Mouse (Mus musculus) R1 (cell line): Measurements from ENCODE around the gene Tcp11l2.

Experiments used
- DNase-seq: peaks from one replicate; pipeline ENCODE4 v3.0.0-alpha.2; 2018; ENCODE audit warnings: low read depth, low spot score

The Tcp11l2 gene

DNA sequence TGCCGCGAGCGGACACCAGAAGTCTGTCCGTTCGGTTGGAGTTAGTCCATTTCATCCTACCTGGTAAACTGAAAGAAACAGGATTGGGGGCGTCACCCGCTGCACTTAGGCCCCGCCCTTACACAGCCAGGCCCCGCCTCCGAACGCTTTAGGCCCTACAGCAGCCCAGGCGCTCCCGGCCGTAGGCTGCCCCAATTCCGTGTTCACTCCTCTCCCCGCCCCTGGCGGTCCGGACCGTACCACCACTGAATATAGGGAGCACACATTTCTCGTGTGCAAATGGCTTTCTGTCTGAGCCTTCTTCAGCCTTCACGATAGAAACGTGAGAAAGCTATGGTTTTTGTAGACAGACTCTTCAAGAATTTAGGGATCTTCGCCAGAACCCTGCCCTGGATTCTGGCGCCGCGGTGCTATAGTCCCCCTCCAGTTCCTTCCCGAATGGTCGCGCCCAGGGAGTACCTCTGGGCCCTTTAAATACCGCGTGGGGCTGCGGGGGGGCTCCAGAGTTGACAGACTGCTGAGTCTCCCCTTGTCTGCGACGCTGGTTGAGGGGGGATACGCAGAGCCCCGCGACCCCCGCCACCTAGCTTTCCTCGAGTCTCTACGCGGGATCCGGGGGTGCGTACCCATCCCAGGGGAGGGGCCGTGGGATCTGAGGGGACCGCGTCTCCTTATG is at the start of gene Tcp11l2:
TSS of gene Tcp11l2 (plus strand) at position 232 of the 676 bp plus-strand sequence.
- peak; percentile 97 for DNase-seq

DNA sequence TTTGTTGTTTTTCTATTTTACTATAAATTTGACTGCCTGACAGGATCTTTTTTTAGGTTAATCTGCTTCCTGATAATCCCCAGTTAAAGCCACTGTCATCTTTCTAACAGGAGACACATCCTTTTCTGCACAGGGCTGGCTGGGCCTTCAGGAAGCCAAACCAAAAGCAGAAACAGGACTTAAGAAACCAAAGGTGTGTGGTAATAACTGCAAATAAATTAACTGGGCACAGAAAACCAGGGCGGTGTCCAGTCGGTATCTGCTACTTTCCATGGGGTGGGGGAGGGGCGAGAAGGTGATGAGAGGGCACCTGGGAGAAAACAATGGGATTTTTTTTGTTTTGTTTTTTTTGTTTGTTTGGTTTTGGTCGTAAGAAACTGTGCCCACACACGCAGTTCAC is 49.4 kb upstream of the Tcp11l2 start:
- no peak for DNase-seq

DNA sequence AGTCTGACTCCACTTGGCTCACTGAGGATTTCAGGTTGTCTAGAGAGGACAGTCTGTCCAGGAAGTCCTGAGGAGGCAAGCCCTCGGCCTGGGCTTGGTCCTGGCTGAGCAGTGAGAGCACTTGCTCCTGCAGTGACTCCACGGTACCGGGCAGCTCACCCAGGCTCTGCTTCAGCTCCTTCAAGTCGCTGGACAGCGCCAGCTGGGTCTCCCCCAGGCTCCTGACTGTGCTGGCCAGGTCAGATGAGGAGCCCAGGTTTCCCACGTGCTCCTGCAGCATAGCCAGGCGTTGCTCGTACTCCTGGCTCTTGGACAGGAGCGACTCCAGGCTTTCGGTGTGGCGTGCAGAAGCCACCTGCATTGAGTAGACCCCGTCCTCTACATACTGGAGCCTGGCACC is 48.8 kb upstream of the Tcp11l2 start:
- DNase-seq, result no peak

DNA sequence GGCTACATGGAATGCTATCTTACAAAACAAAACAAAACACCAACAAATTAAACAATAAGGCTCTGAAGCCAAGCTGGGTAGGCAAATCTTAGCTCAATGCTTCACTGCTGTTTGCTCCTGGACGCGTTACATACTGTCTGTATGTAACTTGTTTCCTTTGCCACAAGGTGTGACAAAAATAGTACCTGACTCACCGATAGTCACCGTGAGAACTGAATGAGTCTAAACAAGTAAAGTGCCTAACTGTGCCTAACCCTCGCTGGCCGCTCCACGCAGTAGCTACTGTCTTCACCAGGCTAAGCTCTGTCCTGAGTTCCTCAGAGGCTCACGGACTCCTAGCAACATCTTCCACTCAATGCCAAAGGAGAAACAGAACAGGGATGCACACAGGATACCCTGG is 46.0 kb upstream of the Tcp11l2 start:
- DNase-seq, result no peak

DNA sequence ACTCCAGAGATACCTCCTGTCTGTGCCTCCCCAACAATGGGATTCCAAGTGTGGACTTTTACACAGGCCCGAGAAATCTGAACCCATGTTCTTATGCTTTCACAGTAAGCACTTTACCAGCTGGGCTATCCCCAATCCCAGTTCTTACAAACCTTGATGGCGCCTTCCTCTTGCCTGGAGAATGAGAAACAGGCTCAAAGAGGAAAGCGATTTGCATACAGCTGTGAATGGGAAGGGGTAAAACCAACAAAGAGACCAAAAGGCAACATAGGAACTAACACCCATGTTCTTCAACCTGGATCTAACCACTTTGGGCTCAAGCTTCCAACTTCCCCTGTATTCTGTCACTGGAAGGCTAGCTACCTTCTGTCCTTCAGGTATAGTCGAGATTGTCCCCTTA is 44.9 kb upstream of the Tcp11l2 start:
- no peak for DNase-seq

DNA sequence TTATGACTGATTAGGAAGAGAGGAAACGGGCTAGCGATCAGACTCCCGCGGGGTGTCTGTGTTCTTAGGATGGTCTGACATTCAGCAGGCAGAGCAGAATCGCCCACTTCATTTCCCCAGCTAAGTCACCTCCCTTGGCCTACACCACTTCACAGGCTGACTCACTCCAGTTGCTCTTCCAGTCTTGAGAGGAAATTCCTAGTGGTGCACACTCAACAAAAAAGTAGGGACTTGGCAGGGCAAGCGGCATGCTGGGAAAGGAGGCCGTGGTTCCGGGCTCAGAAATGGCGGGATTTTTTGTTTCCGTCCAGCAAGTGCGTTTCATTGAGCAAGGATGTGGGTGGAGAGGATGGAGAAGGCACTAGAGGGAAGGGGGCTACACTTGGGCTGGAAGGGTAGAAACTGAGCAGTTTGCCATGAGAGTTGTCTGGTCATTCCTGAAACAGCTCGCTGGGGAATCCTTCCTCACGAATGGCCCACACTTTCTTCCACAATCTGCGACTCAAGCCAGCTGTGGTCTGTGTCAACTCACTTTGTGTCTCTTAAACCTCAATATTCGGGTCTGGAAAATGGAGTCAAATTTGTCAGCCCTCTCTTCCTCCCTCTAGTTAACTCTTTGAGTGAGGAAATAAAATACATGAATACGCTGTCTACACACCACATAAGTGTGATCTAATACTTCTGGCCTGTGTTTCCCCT is 44.1 kb upstream of the Tcp11l2 start:
- DNase-seq, result peak; percentile 55

DNA sequence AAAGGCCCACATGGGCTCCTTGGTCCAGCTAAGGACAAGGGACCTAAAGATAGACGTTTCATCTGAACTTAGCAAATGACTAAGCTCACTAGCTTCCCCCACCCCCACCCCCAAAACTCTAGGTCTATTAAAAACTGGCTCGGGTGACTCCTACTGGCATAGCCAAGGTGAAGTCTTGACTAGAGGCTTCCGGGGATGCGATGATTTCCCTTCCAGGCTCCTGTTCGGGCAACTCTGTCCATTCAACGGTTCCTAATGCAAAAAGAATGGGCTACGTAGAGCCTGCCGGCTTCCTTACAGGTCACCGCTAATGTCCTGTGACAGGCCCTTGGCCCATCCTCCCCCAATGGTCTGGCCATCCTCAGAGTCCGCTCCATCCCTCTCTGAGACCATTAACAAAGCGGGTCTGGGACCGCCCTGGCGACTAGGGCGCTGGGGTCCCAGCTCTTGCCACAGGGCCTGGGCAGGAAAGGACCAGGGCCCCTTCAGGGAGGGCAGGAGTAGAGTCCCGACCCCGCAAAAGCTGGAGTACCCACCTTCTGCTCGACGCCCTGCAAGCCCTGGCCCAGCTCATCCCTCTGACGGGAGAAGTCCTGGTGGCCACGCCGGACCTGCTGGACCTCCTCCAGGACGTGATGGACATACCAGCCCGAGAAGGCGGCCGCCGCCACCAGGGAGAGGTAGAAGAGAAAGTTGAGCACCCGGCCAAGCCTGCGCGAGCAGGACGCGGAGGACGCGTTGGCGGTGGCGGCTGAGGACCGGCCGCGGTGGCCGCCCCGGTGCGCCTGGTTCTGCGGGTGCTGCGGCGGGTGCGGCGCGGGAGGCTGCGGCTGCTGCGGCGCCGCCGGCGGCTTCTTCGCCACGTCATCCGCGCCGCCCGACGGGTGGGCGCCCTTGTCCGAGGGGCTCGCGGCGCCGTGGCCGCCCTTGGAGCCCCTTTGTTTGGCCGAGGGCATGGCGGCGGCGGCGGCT is 43.2 kb upstream of the Tcp11l2 start:
- DNase-seq, result no peak

DNA sequence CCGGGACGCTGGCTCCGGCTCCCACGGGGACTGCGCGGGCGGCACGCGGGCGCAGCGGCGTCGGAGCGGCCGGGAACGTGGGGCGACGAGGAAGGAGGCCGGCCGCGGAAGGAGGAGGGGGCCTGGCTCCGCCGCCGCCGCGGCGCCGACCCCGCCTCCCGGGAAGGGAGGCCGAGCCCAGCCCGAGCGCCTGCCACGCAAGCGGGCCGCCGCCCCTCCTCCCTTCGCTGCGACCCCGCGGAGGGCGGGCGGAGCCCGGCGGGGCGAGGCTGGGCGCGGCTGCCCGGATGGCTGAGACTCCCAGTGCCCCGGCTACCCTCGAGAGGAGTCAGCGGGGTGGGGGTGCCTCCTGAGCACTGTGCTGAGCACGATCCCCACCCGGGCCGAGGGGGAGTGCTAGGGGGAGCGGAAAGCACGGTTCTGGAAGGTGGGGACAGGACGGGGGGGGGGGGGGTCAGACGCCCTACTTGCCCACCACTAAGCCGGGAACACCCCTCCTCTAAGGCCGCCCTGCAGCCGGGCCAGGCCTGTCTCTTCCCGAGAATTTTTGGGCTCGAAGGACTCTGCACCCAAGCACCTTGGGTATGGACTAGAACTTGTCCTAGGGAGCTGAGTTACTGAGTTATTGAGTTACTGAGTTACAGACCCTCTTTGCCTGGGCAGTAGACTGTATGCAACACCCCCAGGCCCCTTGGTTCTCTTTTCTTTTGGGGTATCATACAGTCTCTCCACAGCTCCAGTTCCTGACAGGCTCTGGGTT is 42.3 kb upstream of the Tcp11l2 start, which contains the start of gene Ckap4:
TSS of gene Ckap4 (minus strand) at position 151 of the 760 bp plus-strand sequence.
- DNase-seq, result peak; percentile 66

DNA sequence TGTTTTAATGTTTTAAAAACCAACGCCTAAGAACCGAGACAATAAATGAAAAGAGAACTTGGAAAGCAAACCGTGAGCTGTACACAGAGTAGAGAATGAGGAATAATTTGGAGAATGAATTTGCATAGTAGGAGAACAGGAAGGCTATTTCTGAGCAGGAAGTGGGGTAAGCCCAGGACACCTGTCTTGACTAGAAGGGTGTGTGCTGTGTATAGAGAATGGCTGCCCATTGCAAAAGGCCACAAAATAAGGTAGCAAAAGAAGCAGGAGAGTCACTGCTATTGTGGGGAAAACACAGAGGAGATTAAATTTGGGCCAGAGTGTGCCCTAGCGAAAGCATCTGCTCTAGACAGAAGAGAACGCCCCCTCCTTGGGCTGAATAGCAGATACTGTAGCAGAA is 41.0 kb upstream of the Tcp11l2 start:
- DNase-seq, result no peak

DNA sequence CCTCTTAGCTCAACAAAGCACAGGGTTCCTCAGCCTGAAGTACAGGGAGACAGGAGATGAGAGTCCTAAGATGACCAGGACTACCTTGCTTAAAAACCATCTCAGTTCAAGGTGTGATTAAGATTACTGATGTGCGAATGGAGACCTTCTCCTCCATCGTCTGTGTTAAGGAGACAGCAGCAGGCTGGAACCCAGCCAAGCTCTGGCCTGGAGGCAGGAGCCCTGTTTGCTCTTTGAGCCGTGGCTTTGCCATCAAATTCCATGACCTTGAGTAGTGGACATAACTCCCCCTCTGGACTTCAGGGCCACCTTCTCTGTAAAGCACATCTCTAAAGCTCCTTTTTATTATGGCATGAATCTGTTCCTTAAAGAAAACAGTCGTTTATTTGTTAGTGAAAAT is 40.6 kb upstream of the Tcp11l2 start:
- no peak for DNase-seq

DNA sequence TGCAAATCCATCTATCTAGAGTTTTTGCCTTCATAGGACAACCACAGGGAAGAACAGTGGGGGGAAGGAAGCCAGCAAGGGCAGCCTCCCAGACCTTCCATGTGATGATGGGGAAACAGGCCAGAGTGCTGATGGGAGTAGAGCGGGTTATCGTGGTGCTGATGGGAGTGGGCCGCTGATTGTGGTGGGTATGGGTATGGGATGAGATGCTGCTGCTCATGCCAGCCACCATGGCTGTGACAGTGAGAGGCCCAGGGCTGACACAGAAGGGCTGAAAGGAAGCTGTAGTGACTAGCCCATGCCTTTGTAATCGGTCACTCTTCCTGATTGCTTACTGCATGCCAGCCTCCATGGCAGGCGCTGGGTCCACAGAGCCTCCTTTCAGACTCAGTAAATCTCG is 36.8 kb upstream of the Tcp11l2 start:
- no peak for DNase-seq

DNA sequence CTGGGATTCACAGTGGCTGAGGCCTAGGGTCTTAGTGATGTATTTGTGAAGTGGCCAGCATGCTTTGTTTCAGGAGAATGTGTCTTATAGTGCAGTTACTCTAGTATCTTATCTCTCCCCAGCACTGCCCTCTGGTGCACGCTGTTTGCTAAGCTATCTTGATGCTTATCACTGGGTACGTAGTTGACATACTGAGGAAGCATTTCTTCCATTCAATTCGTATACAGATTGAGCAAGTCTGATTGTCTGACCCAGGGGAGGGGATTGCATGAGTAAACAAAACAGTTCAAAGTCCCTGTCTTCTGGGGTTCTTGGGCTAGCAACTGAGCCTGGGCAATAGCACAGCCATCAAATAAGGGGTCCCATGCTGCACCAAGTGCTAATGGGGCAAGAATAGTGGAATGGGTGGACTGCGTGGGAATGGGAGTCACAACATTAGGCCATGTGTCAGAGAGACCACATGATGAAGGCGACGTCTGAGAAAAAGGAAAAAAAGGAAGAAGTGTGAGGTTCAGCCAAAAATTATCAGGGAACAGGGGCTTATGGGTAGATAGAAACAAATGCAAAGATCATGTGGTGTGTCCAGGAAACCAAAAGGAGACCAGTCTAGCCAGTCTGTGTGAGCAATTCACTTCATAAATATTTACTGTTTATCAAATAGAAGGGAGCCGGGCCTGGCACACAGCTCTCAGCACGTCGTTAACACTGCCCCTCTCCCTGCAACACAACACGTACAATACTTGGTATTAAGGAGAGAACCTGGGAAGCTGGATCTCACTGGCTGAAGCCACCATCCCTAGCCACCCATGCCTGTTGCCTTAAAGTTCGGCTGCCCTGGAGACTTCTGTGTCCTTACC is 33.4 kb upstream of the Tcp11l2 start:
- no peak for DNase-seq

DNA sequence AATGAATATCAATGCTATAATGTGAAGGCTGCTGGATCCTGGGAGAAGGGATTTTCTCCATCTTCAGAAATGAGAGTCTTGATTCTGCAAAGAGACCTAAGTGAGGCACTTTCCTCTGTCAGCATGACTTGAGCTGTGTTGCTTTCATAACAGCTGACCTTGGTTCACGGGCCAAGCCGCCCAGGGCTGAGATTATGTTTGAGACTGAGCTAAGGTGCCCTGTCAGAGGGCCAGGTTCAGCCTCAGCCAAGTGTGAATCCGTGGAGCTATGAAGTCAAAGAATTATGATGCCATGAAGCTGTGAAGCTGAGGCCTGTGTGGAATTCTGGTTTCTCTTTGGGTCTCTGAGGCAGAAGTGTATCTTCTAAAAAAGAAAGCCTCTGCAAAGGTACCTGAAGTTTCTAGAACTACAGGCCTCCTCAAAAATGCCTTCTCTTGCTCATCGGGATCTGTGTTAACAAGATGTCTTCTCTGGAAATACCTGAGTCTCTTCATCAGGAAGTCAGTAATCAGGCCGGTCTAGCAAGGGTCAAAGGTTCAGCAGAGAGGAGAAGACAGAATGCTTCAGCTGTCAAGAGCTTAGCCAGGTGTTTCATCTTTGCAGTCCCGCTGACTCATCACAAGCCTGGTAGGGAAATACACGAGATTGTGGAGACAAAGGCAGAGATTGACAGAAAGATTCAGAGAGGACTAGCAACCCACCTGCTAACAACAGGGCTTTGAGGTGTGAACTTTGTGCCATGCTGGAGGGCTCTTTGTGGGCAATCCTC is 31.4 kb upstream of the Tcp11l2 start:
- DNase-seq, result peak; percentile 61

DNA sequence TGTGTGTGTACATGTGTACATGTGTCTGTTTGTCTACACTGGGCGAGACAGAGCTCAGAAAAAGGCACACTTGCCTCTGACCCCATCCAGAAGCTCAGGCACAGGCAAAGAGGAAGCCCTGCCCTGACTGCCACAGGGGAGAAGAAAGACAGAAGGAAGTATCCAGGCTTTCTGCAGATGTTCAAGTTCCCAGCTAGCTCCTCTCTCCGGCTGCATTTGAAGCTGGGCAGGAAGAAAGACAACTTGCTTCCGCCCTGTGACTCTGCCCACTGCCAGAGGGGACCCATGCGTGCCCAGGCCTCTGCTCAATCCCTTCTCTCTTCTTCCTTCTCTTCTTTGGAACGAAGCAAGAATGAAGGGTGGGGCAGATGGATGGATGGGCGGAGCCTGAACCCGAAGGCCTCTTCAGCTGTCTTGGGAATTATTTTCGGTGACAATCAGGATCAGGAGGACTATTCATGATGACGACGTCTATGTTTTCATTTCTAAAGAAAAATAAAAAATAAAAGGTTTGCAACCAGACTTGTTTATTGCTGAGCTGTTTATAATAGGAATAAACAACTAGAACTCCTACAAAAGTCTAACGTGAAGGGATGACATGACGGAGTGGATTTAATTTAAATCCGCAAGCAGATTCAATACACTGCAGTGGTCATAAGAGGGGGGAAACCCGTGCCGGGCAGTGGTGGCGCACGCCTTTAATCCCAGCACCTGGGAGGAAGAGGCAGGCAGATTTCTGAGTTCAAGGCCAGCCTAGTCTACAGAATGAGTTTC is 27.1 kb upstream of the Tcp11l2 start:
- peak; percentile 67 for DNase-seq

DNA sequence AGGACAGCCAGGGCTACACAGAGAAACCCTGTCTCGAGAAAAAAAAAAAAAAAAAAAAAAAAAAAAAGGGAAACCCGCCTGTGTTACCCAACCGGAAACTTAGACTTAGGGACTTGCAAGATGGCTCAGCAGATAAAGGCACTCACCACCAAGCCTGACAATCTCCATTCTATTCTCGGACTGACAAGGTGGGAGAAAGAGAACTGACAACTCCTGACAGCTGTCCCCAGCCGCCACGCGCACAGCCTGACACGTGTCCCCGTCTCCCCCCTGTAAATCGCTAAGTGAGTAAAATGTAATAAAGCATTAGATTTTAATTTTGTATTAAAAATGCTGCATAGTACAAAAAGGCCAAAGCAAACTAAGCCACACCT is 26.5 kb upstream of the Tcp11l2 start:
- DNase-seq, result no peak

DNA sequence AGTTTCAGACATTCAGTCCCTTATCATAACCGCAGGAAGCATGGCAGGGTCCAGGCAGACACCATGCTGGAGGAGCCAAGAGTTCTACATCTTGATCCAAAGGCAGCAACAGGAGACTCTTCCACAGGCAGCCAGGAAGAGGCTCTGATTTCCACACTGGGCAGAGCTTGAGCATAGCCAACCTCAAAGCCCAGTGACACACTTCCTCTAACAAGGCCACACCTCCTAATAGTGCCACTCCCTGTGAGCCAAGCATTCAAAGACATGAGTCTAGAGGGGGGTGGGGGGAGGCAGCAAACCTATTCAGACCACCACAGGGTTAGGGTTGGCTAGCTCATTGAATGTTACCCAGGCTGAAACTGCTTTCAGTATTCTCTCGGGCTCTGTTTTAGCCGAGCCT is 24.6 kb upstream of the Tcp11l2 start:
- peak; percentile 77 for DNase-seq

DNA sequence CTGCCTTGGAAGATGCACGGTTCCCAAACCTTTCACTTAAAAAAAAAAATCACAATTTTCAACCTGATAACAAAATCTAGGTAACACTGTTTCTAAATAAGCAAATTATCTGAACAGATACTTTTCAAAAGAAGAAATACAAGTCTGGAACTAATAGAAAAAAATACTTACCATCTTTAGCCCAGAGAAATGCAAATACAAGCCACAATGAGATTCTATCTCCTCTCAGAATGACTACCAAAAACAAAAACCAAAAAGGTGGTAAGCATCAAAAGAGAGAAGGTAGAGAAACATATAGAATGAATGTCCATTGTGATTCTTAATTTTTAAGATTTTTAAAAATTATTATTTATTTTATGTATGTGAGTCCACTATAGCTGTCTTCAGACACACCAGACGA is 23.9 kb upstream of the Tcp11l2 start:
- no peak for DNase-seq

DNA sequence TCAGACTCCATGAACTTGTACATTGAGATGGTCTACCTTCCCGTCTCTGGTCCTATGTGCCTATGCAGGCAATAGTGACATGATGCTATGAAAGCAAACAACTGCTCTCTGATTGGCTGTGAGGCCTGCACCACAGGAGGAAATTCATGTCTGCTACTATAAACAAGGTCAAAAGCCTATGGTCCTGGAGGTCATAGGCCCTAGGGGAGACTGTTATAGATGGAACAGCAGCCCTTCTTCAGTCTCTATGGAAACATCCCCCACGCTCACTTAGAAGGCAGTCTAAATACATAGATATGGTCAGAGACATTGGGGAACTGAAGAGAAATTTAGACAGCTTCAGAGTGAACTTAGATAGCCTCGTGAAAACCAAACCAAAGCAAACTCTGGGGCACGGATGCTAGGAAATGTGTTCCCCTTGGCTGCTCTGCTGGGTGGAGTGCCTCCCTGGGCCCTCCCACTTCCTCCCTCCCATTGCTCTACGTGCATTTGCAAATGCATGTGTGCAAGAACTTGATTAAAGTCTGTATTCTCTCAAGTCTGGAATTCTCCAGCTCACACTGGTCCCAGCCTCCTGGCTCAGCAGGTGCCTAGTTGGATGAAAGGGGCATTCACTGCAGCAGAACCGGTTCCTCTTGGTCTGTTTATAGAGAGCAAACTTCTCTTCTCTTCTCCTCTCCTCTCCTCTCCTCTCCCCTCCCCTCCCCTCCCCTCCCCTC is 22.0 kb upstream of the Tcp11l2 start:
- peak; percentile 100 for DNase-seq
